Mouse (Mus musculus): ENCODE results near the gene Tspan5. TPM values are rescaled to one million over a fixed set of nuclear protein-coding genes. Genes with fewer than 3 reads are reported as not detected.

Tspan5 gene
- polyA plus RNA-seq, 1 experiment from 2014 or later, result 1.7 TPM

DNA sequence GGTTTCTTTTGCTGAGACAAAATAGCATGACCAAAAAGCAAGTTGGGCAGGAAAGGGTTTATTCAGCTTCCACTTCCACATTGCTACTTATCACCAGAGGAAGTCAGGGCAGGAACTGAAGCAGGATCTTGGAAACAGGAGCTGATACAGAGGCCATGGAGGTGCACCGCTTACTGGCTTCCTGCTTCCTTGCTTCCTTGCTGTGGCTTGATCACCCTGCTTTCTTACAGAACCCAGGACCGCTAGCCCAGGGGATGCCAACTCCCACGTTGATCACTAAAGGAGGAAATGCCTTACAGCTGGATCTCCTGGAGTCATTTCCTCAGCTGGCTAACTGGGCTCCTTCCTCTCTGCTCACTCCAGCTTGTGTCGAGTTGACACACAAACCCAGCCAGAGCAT lies 135.7 kb downstream of the Tspan5 start:
- Histone ChIP-seq H3K36me3 (replicated peaks; ENCODE audit: insufficient read depth, low read length) (no peaks in the 10 kb centered on the region), H3K4me1 (ENCODE audit: insufficient read depth) (no peaks in the 10 kb centered on the region), H3K27me3 (ENCODE audit: insufficient read depth, low read length) (no peaks in the 10 kb centered on the region), H3K4me2 (ENCODE audit: low read depth, low read length) (no peak overlapping the region), H3K27ac (ENCODE audit: low read depth) (no peak overlapping the region), H3K4me3 (ENCODE audit: low read depth, low read length) (no peak overlapping the region), H3K9me3 (ENCODE audit: low read length) (no peaks in the 10 kb centered on the region), H3K9ac (replicated peaks) (no peak overlapping the region)
- ATAC-seq (peak; percentile 54; the same call in 1 of the 2 replicates), DNase-seq (no peak)
- TF ChIP-seq CTCF (IDR thresholded peaks at IDR 0.05; ENCODE audit: low read depth), result no peak
- peak; percentile 14; the same call in 1 of the 2 replicates for TF ChIP-seq EP300 (IDR thresholded peaks at IDR 0.05; ENCODE audit: low read depth)
- WGBS (ENCODE audit: insufficient replicate concordance), result 51% methylated on average over 4 of the region's 4 CpGs

DNA sequence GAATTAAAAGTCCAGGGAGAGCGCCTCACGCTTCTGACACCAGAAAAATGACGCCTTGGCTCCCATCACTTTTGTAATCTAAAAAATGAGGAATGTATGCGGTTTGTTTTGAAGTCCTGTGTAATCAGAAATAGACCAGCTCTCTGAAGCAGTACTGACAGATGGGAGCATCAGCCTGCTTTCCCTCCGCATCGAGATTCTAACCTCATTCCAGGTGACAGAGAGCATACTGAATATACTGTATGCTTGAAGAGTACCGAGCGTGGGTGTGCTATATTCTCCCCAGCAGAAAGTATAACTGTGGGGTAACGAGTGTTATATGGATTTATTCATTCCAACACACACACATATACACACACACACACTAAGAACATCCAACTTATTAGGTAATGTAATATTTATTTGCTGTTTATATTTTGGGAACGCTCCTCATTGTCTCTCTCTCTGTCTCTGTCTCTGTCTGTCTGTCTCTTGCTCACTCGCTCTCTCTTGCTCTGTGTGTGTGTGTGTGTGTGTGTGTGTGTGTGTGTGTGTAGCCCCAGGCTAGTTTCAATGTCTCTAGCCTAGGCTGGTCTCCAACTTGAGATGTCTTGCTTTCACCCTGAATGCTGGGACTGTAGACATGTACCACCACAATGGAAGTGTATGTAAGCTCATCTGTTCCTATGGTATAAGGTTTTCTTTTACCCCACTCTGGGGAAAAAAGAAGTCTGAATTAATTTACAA lies 139.2 kb downstream of the Tspan5 start:
- Histone ChIP-seq H3K9me3 (ENCODE audit: low read length) (no peaks in the 10 kb centered on the region), H3K27me3 (ENCODE audit: insufficient read depth, low read length) (no peaks in the 10 kb centered on the region), H3K36me3 (replicated peaks; ENCODE audit: insufficient read depth, low read length) (no peaks in the 10 kb centered on the region), H3K27ac (ENCODE audit: low read depth) (no peak overlapping the region), H3K4me1 (ENCODE audit: insufficient read depth) (no peaks in the 10 kb centered on the region), H3K9ac (replicated peaks) (no peak overlapping the region), H3K4me3 (ENCODE audit: low read depth, low read length) (no peak overlapping the region), H3K4me2 (ENCODE audit: low read depth, low read length) (no peak overlapping the region)
- ATAC-seq, result no peak
- 80% methylated on average over 11 of the region's 11 CpGs for WGBS (ENCODE audit: insufficient replicate concordance)
- no peak for TF ChIP-seq EP300 (IDR thresholded peaks at IDR 0.05; ENCODE audit: low read depth)
- no peak for TF ChIP-seq CTCF (IDR thresholded peaks at IDR 0.05; ENCODE audit: low read depth)
- DNase-seq, result no peak

DNA sequence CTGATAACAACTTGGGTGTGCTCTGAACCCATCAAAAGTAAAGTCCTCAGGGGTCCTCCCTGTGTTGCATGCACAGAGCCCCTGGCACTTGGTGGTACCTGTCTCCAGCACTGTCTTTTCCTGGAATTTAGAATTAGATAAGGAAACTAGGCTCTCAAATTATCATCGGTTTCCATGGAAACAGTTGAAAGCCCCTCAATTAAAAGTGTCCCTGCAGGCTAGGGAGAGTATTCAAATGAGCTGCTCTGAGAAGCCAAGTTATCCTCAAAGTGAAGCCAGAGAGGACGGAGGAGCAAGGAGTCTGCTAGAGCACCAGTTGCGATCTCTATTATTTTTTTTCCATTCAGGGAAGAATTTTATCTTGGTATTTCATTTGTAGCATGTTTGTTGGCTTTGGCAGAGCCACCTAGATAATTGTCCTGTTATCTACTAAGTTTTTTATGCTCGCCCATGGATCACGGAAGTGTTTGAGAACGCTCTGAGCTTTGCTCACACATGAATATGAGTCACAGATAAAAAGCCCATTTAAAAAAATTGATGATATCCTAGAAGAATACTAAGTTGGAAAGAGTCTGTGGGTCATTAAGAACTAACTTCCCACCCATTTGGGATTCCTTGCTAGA lies 139.8 kb downstream of the Tspan5 start:
- H3K27me3 ChIP-seq (ENCODE audit: insufficient read depth, low read length), result no peaks in the 10 kb centered on the region
- WGBS (ENCODE audit: insufficient replicate concordance), result 61% methylated on average over 6 of the region's 6 CpGs
- DNase-seq (no peak), ATAC-seq (no peak)
- H3K4me1 ChIP-seq (ENCODE audit: insufficient read depth), result no peaks in the 10 kb centered on the region
- TF ChIP-seq EP300 (IDR thresholded peaks at IDR 0.05; ENCODE audit: low read depth) (no peak), CTCF (IDR thresholded peaks at IDR 0.05; ENCODE audit: low read depth) (no peak)
- no peaks in the 10 kb centered on the region for H3K36me3 ChIP-seq (replicated peaks; ENCODE audit: insufficient read depth, low read length)
- no peaks in the 10 kb centered on the region for H3K9me3 ChIP-seq (ENCODE audit: low read length)
- no peak overlapping the region for H3K4me3 ChIP-seq (ENCODE audit: low read depth, low read length)
- no peak overlapping the region for H3K4me2 ChIP-seq (ENCODE audit: low read depth, low read length)
- no peak overlapping the region for H3K27ac ChIP-seq (ENCODE audit: low read depth)
- no peak overlapping the region for H3K9ac ChIP-seq (replicated peaks)

DNA sequence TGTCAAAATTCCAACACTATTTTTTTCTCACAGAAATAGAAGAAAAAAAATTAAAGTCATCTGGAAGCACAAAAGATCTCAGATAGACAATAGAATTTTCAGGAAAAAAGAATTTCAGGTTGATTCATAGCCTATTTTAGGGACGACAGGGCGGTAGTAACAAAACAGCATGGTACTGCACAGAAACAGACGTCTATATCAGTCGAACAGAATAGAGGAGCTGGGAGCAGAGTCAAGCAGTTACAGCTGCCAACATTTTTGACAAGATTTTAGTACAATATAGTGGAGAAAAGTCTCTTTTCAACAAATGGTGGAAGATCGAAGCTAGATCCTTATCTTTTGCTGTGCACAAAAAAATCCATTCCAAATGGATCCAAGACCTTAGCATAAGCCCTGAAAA lies 144.1 kb downstream of the Tspan5 start:
- Histone ChIP-seq H3K36me3 (replicated peaks; ENCODE audit: insufficient read depth, low read length) (no peaks in the 10 kb centered on the region), H3K4me1 (ENCODE audit: insufficient read depth) (no peaks in the 10 kb centered on the region), H3K4me2 (ENCODE audit: low read depth, low read length) (no peak overlapping the region), H3K9me3 (ENCODE audit: low read length) (no peaks in the 10 kb centered on the region), H3K4me3 (ENCODE audit: low read depth, low read length) (no peak overlapping the region), H3K9ac (replicated peaks) (no peak overlapping the region), H3K27me3 (ENCODE audit: insufficient read depth, low read length) (no peaks in the 10 kb centered on the region), H3K27ac (ENCODE audit: low read depth) (no peak overlapping the region)
- no peak for DNase-seq
- ATAC-seq, result no peak
- 82% methylated on average over 5 of the region's 5 CpGs for WGBS (ENCODE audit: insufficient replicate concordance)
- no peak for TF ChIP-seq EP300 (IDR thresholded peaks at IDR 0.05; ENCODE audit: low read depth)
- no peak for TF ChIP-seq CTCF (IDR thresholded peaks at IDR 0.05; ENCODE audit: low read depth)

DNA sequence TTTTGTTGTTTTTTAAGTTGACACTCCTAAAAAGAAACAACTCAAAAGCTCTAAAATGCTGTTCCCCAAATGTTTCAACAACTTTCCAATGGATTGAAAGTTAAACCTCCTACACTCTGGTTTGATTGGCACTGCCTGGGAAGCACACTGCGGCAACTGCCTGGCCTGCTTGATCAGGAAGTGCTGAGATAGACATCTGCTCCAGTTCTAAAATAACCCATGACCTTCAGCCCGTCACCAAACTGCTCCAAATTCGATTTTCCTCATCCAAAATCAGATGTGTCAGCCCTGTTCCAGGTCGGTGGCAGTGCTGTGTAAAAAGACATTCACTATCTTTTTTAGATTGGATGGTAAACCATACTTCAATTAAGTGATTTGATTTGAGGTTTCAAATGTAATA lies 147.2 kb downstream of the Tspan5 start:
- ATAC-seq, result no peak
- WGBS (ENCODE audit: insufficient replicate concordance), result 23% methylated on average over 4 of the region's 4 CpGs
- H3K4me3 ChIP-seq (ENCODE audit: low read depth, low read length), result no peak overlapping the region
- no peak overlapping the region for H3K27ac ChIP-seq (ENCODE audit: low read depth)
- no peaks in the 10 kb centered on the region for H3K27me3 ChIP-seq (ENCODE audit: insufficient read depth, low read length)
- DNase-seq, result no peak
- H3K9ac ChIP-seq (replicated peaks), result no peak overlapping the region
- no peaks in the 10 kb centered on the region for H3K36me3 ChIP-seq (replicated peaks; ENCODE audit: insufficient read depth, low read length)
- no peaks in the 10 kb centered on the region for H3K4me1 ChIP-seq (ENCODE audit: insufficient read depth)
- H3K4me2 ChIP-seq (ENCODE audit: low read depth, low read length), result no peak overlapping the region
- TF ChIP-seq EP300 (IDR thresholded peaks at IDR 0.05; ENCODE audit: low read depth), result no peak
- TF ChIP-seq CTCF (IDR thresholded peaks at IDR 0.05; ENCODE audit: low read depth), result no peak
- H3K9me3 ChIP-seq (ENCODE audit: low read length), result no peaks in the 10 kb centered on the region

DNA sequence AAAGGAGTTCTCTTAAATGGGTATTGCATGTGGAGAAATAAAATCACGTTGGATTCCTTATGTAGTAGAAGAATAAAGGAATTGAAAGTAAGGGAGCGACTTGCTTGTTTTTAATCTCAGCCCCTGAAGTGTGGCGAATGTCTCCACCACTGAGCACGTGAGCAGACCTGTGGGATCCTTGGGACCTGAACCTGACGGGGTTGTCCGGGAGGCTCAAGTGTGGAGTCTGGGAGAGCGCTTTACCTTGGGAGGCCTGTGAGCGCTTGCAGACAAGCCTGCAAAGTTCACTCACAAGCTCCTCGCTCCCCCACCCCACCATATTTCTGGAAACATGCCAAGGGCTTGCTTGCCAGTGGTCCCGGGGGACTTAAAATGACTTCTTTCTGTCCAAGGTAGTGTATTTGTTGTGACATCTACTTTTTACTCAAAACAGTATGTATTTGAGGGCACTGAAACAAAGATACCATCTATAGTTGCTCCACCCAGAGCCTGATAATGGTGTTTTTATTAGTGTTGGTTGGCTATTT lies 147.8 kb downstream of the Tspan5 start:
- Histone ChIP-seq H3K27ac (ENCODE audit: low read depth) (no peak overlapping the region), H3K4me1 (ENCODE audit: insufficient read depth) (no peaks in the 10 kb centered on the region), H3K9me3 (ENCODE audit: low read length) (no peaks in the 10 kb centered on the region), H3K4me2 (ENCODE audit: low read depth, low read length) (no peak overlapping the region), H3K36me3 (replicated peaks; ENCODE audit: insufficient read depth, low read length) (no peaks in the 10 kb centered on the region), H3K27me3 (ENCODE audit: insufficient read depth, low read length) (no peaks in the 10 kb centered on the region), H3K9ac (replicated peaks) (no peak overlapping the region), H3K4me3 (ENCODE audit: low read depth, low read length) (no peak overlapping the region)
- no peak for ATAC-seq
- 78% methylated on average over 10 of the region's 10 CpGs for WGBS (ENCODE audit: insufficient replicate concordance)
- TF ChIP-seq CTCF (IDR thresholded peaks at IDR 0.05; ENCODE audit: low read depth) (no peak), EP300 (IDR thresholded peaks at IDR 0.05; ENCODE audit: low read depth) (no peak)
- DNase-seq, result no peak
